Mouse (Mus musculus) kidney, adult 2 months (tissue): ENCODE results near the gene Bri3bp. TPM values are rescaled to one million over a fixed set of nuclear protein-coding genes. Genes with fewer than 3 reads are reported as not detected.
"Not testable (repeated sequence)": the region's sequence is repeated elsewhere in the genome, so short reads cannot be mapped to it uniquely, and the experiment has no call there.

Source experiments
- DNase-seq: peaks from one replicate; pipeline ENCODE4 v3.0.0; 2021
- H3K27ac ChIP-seq: fragments of 200-500 bp; 2 replicates; pipeline ENCODE4 v1.5.1; 2012; ENCODE audit warnings: low read depth, low read length, control low read depth, inconsistent platforms; ENCODE audit not compliant: insufficient read depth
- H3K27me3 ChIP-seq: fragments of 200-500 bp; replicated peaks from 2 replicates; pipeline ENCODE4 v1.6.1; 2012; ENCODE audit warnings: mild to moderate bottlenecking, moderate library complexity, low read length, inconsistent platforms; ENCODE audit not compliant: control insufficient read depth, insufficient read depth
- H3K36me3 ChIP-seq: fragments of 200-500 bp; 2 replicates; pipeline ENCODE4 v1.6.1; 2012; ENCODE audit warnings: mild to moderate bottlenecking, moderate library complexity, low read length, inconsistent platforms; ENCODE audit not compliant: control insufficient read depth, insufficient read depth
- H3K4me1 ChIP-seq: fragments of 200-500 bp; 2 replicates; pipeline ENCODE4 v1.6.1; 2011; ENCODE audit warnings: low read length; ENCODE audit not compliant: control insufficient read depth, insufficient read depth
- H3K4me3 ChIP-seq: fragments of 200-500 bp; 2 replicates; pipeline ENCODE4 v1.5.1; 2011; ENCODE audit warnings: mild to moderate bottlenecking, low read depth, low read length, control low read depth; ENCODE audit not compliant: insufficient read depth
- CTCF ChIP-seq: fragments of 200-500 bp; conservative IDR thresholded peaks from 2 replicates; pipeline ENCODE4 v1.5.1; 2011; ENCODE audit warnings: low read depth, mild to moderate bottlenecking, control low read depth, low read length, moderate library complexity, mixed read lengths; ENCODE audit not compliant: insufficient read depth, insufficient read length
- POLR2A ChIP-seq: fragments of 200-500 bp; IDR thresholded peaks from one replicate; pipeline ENCODE4 v1.6.1; 2011; ENCODE audit warnings: low read depth, low read length, control low read depth
- WGBS: fragments of 180-500 bp; shearing (Covaris S2); methylation state at CpG from one replicate; pipeline ENCODE4 v1.1.7; 2018; 5-methylcytosine and 5-hydroxymethylcytosine counted together
- polyA plus RNA-seq: library from polyadenylated mRNA; depleted of rRNA; stranded (reverse); fragments of >200 nt; gene quantifications from 2 replicates; pipeline ENCODE4 v1.2.3, GENCODE M21; 2012

The Bri3bp gene
- polyA plus RNA-seq, 1 experiment: 13.0 TPM

- Histone ChIP-seq H3K27ac (no peak overlapping the region), H3K27me3 (no peaks in the 10 kb centered on the region), H3K36me3 (no peaks in the 10 kb centered on the region), H3K4me1 (peaks cover 4% of the 10 kb centered on the region; the same call in 1 of the 2 replicates), H3K4me3 (no peak overlapping the region)
- DNase-seq: peak; percentile 79
- peak; percentile 71 for TF ChIP-seq CTCF
- no peak for TF ChIP-seq POLR2A
- WGBS: 60% methylated on average over 5 of the region's 5 CpGs
Measured at GRCm38 (mm10) chr5:125411972-125412530, 29.3 kb upstream of the Bri3bp start.

GRCm38 (mm10) chr5:125412536-125412935 lies 28.8 kb upstream of the Bri3bp start:
- H3K27me3 ChIP-seq, DNase-seq, H3K36me3 ChIP-seq, H3K4me3 ChIP-seq, H3K27ac ChIP-seq, H3K4me1 ChIP-seq: not testable (repeated sequence)
- WGBS: 90% methylated on average over 8 of the region's 8 CpGs

GRCm38 (mm10) chr5:125413763-125414162 lies 27.6 kb upstream of the Bri3bp start:
- TF ChIP-seq CTCF (no peak), POLR2A (no peak)
- no peak for DNase-seq
- Histone ChIP-seq H3K27me3 (no peaks in the 10 kb centered on the region), H3K4me3 (no peak overlapping the region), H3K4me1 (no peaks in the 10 kb centered on the region), H3K27ac (no peak overlapping the region), H3K36me3 (no peaks in the 10 kb centered on the region)
- 91% methylated on average over 4 of the region's 4 CpGs for WGBS

GRCm38 (mm10) chr5:125416183-125416582 lies 25.2 kb upstream of the Bri3bp start:
- Histone ChIP-seq H3K4me3 (no peak overlapping the region), H3K36me3 (no peaks in the 10 kb centered on the region; the same call in 1 of the 2 replicates), H3K4me1 (no peaks in the 10 kb centered on the region), H3K27me3 (no peaks in the 10 kb centered on the region), H3K27ac (no peak overlapping the region)
- no peak for TF ChIP-seq POLR2A
- TF ChIP-seq CTCF: no peak
- 92% methylated on average over 8 of the region's 8 CpGs for WGBS
- no peak for DNase-seq

GRCm38 (mm10) chr5:125418636-125419035 lies 22.7 kb upstream of the Bri3bp start:
- DNase-seq: no peak
- 91% methylated on average over 12 of the region's 12 CpGs for WGBS
- no peaks in the 10 kb centered on the region; the same call in 1 of the 2 replicates for H3K36me3 ChIP-seq

GRCm38 (mm10) chr5:125419124-125419523 lies 22.2 kb upstream of the Bri3bp start:
- no peak for TF ChIP-seq POLR2A
- TF ChIP-seq CTCF: no peak
- H3K4me3 ChIP-seq: no peak overlapping the region
- no peak for DNase-seq
- H3K27me3 ChIP-seq: no peaks in the 10 kb centered on the region
- H3K36me3 ChIP-seq: no peaks in the 10 kb centered on the region; the same call in 1 of the 2 replicates
- H3K27ac ChIP-seq: no peak overlapping the region
- WGBS: 54% methylated on average over 11 of the region's 11 CpGs
- no peaks in the 10 kb centered on the region for H3K4me1 ChIP-seq

More at GRCm38 (mm10) chr5:125418636-125419035, 22.7 kb upstream of the Bri3bp start:
- no peak overlapping the region for H3K27ac ChIP-seq
- TF ChIP-seq POLR2A: no peak
- no peak for TF ChIP-seq CTCF
- H3K4me3 ChIP-seq: no peak overlapping the region
- H3K4me1 ChIP-seq: no peaks in the 10 kb centered on the region
- no peaks in the 10 kb centered on the region for H3K27me3 ChIP-seq

- H3K27ac ChIP-seq: no peak overlapping the region
- H3K4me3 ChIP-seq: no peak overlapping the region
- H3K27me3 ChIP-seq: no peaks in the 10 kb centered on the region
- TF ChIP-seq POLR2A (no peak), CTCF (no peak)
- 89% methylated on average over 10 of the region's 10 CpGs for WGBS
- no peaks in the 10 kb centered on the region for H3K4me1 ChIP-seq
- no peak for DNase-seq
- no peaks in the 10 kb centered on the region for H3K36me3 ChIP-seq
Measured at GRCm38 (mm10) chr5:125425698-125426276, 15.6 kb upstream of the Bri3bp start.
